Mouse (Mus musculus): Measurements from ENCODE around the gene Capzb.

- TF ChIP-seq POLR2A (IDR thresholded peaks at IDR 0.05; ENCODE audit: insufficient read depth, low read depth, low read length): no peak
- TF ChIP-seq CTCF (IDR thresholded peaks at IDR 0.05; ENCODE audit: insufficient read depth, low read depth, low read length): no peak
These were observed 80.4 kb downstream of the Capzb start for GRCm38 (mm10) chr4:139272951-139273680.

All from olfactory bulb, adult 2 months (tissue).